Mouse (Mus musculus): ENCODE results near the gene Farp2. TPM values are rescaled to one million over a fixed set of nuclear protein-coding genes. Genes with fewer than 3 reads are reported as not detected.

Farp2 gene
- total and polyA plus RNA-seq, 3 experiments: 0.89 to 2.1 (median 1.8) TPM

GRCm38 (mm10) chr1:93669941-93670340, 158.1 kb downstream of the Farp2 start:
- DNase-seq (ENCODE audit: extremely low read depth): no peak
- Histone ChIP-seq H3K4me3 (replicated peaks in 1 of 3; ENCODE audit: low read depth in 2 of 3, low read length in 2 of 3, poor library complexity in 1 of 3) (no peak overlapping the region), H3K9ac (ENCODE audit: insufficient read depth, low read depth) (no peak overlapping the region), H3K27ac (ENCODE audit: insufficient read depth, low read depth) (no peak overlapping the region), H3K9me3 (replicated peaks; ENCODE audit: low read length) (no peaks in the 10 kb centered on the region), H3K36me3 (replicated peaks in 1 of 2; ENCODE audit: control insufficient read depth in 1 of 2, insufficient read depth in 1 of 2, low read length in 1 of 2) (no peaks in the 10 kb centered on the region), H3K79me2 (replicated peaks; ENCODE audit: control insufficient read depth, extremely low read depth, insufficient read depth, poor library complexity, severe bottlenecking) (no peaks in the 10 kb centered on the region), H3K4me2 (ENCODE audit: insufficient read depth, low read depth, poor library complexity, severe bottlenecking) (no peak overlapping the region), H3K4me1 (ENCODE audit: control insufficient read depth in 1 of 2, insufficient read depth in 2 of 2) (peaks cover 5 to 11% of the 10 kb centered on the region in 2 experiments; a peak in 3 of 4 replicates), H3K27me3 (replicated peaks) (no peaks in the 10 kb centered on the region)
- TF ChIP-seq TCF12 (IDR thresholded peaks at IDR 0.05; ENCODE audit: low read depth, low read length) (no peak), MAFK (IDR thresholded peaks at IDR 0.05; ENCODE audit: insufficient replicate concordance, low read length) (no peak), POLR2A (IDR thresholded peaks at IDR 0.05; ENCODE audit: low read depth, low read length) (no peak), EP300 (IDR thresholded peaks at IDR 0.05; ENCODE audit: low read length) (no peak), RAD21 (IDR thresholded peaks at IDR 0.05; ENCODE audit: low read depth, low read length) (no peak), CTCF (conservative IDR thresholded peaks at IDR 0.05 in 1 of 2, IDR thresholded peaks at IDR 0.05 in 1 of 2; ENCODE audit: low read depth in 2 of 2, low read length in 2 of 2) (no peak), GABPA (IDR thresholded peaks at IDR 0.05; ENCODE audit: insufficient replicate concordance, low read depth, low read length) (no peak), MXI1 (IDR thresholded peaks at IDR 0.05; ENCODE audit: low read depth, low read length) (no peak), IRF4 (IDR thresholded peaks at IDR 0.05; ENCODE audit: low read depth, low read length) (no peak), ZKSCAN1 (IDR thresholded peaks at IDR 0.05; ENCODE audit: borderline replicate concordance, low read depth, low read length) (no peak), SIN3A (IDR thresholded peaks at IDR 0.05; ENCODE audit: low read length) (no peak), NELFE (IDR thresholded peaks at IDR 0.05; ENCODE audit: low read depth, low read length) (no peak), MAX (IDR thresholded peaks at IDR 0.05; ENCODE audit: low read length) (no peak), TBP (conservative IDR thresholded peaks at IDR 0.05; ENCODE audit: low read depth, low read length) (no peak)
- in situ Hi-C loops (cut with MboI; ENCODE audit: low pct_ligation_motif_present, low pct_unique_long_range_greater_than_20kb, low sequenced_read_pairs) (no loop called here), dilution Hi-C loops (cut with MboI; ENCODE audit: extremely low pct_ligation_motif_present, extremely low pct_unique_long_range_greater_than_20kb, low sequenced_read_pairs) (no loop called here)

Other genes starting within 250 kb of the Farp2 start
- 25.6 and 27.9 TPM in 2 replicates for gene Mterf4, start 206.2 kb upstream of the Farp2 start, total RNA-seq (2012; rRNA removed)
- 40.0 and 40.6 TPM in 2 replicates for gene Mterf4, start 206.2 kb upstream of the Farp2 start, total RNA-seq (2014; rRNA removed)
- 26.6 and 31.1 TPM in 2 replicates for gene Mterf4, start 206.2 kb upstream of the Farp2 start, polyA plus RNA-seq (2012; ENCODE audit: insufficient read length, low read depth)
- 13.6 and 22.7 TPM in 2 replicates for gene Ppp1r7, start 169.2 kb upstream of the Farp2 start, total RNA-seq (2012; rRNA removed)
- 17.3 and 21.2 TPM in 2 replicates for gene Ppp1r7, start 169.2 kb upstream of the Farp2 start, total RNA-seq (2014; rRNA removed)
- 62.6 and 92.9 TPM in 2 replicates for gene Ppp1r7, start 169.2 kb upstream of the Farp2 start, polyA plus RNA-seq (2012; ENCODE audit: insufficient read length, low read depth)
- 15.8 and 18.0 TPM in 2 replicates for gene Pask, start 168.6 kb upstream of the Farp2 start, total RNA-seq (2012; rRNA removed)
- gene Pask, start 168.6 kb upstream of the Farp2 start, total RNA-seq (2014; rRNA removed): 11.7 and 13.4 TPM in 2 replicates
- gene Pask, start 168.6 kb upstream of the Farp2 start, polyA plus RNA-seq (2012; ENCODE audit: insufficient read length, low read depth): 10.2 and 10.8 TPM in 2 replicates
- 0.08 and 0.21 TPM in 2 replicates for gene Ano7, start 138.1 kb upstream of the Farp2 start, total RNA-seq (2012; rRNA removed)
- gene Ano7, start 138.1 kb upstream of the Farp2 start, total RNA-seq (2014; rRNA removed): not detected in 2 replicates
- 0.31 and 0.56 TPM in 2 replicates for gene Ano7, start 138.1 kb upstream of the Farp2 start, polyA plus RNA-seq (2012; ENCODE audit: insufficient read length, low read depth)
- 114 and 117 TPM in 2 replicates for gene Hdlbp, start 33.3 kb upstream of the Farp2 start, total RNA-seq (2012; rRNA removed)
- 103 and 106 TPM in 2 replicates for gene Hdlbp, start 33.3 kb upstream of the Farp2 start, total RNA-seq (2014; rRNA removed)
- gene Hdlbp, start 33.3 kb upstream of the Farp2 start, polyA plus RNA-seq (2012; ENCODE audit: insufficient read length, low read depth): 178 and 179 TPM in 2 replicates
- gene Stk25, start 146.6 kb downstream of the Farp2 start, total RNA-seq (2012; rRNA removed): 34.9 and 45.1 TPM in 2 replicates
- gene Stk25, start 146.6 kb downstream of the Farp2 start, total RNA-seq (2014; rRNA removed): 32.0 and 35.8 TPM in 2 replicates
- gene Stk25, start 146.6 kb downstream of the Farp2 start, polyA plus RNA-seq (2012; ENCODE audit: insufficient read length, low read depth): 24.9 and 31.1 TPM in 2 replicates
- 0.08 and 0.17 TPM in 2 replicates for gene Bok, start 173.6 kb downstream of the Farp2 start, total RNA-seq (2012; rRNA removed)
- gene Bok, start 173.6 kb downstream of the Farp2 start, total RNA-seq (2014; rRNA removed): not detected in 2 replicates
- gene Bok, start 173.6 kb downstream of the Farp2 start, polyA plus RNA-seq (2012; ENCODE audit: insufficient read length, low read depth): not detected in 2 replicates
- gene Atg4b, start 239.4 kb downstream of the Farp2 start, total RNA-seq (2012; rRNA removed): 20.1 and 24.7 TPM in 2 replicates
- 21.4 and 29.3 TPM in 2 replicates for gene Atg4b, start 239.4 kb downstream of the Farp2 start, total RNA-seq (2014; rRNA removed)
- 55.1 and 57.2 TPM in 2 replicates for gene Atg4b, start 239.4 kb downstream of the Farp2 start, polyA plus RNA-seq (2012; ENCODE audit: insufficient read length, low read depth)
- 45.3 and 50.2 TPM in 2 replicates for gene Thap4, start 242.8 kb downstream of the Farp2 start, total RNA-seq (2012; rRNA removed)
- gene Thap4, start 242.8 kb downstream of the Farp2 start, total RNA-seq (2014; rRNA removed): 32.4 and 35.8 TPM in 2 replicates
- gene Thap4, start 242.8 kb downstream of the Farp2 start, polyA plus RNA-seq (2012; ENCODE audit: insufficient read length, low read depth): 52.4 and 53.0 TPM in 2 replicates

Measured in CH12.LX (cell line).